Mouse (Mus musculus): Measurements from ENCODE around the gene Arsg. TPM values are rescaled to one million over a fixed set of nuclear protein-coding genes. Genes with fewer than 3 reads are reported as not detected.

Arsg gene
- polyA plus RNA-seq, 1 experiment from 2014 or later, result 6.1 TPM

DNA sequence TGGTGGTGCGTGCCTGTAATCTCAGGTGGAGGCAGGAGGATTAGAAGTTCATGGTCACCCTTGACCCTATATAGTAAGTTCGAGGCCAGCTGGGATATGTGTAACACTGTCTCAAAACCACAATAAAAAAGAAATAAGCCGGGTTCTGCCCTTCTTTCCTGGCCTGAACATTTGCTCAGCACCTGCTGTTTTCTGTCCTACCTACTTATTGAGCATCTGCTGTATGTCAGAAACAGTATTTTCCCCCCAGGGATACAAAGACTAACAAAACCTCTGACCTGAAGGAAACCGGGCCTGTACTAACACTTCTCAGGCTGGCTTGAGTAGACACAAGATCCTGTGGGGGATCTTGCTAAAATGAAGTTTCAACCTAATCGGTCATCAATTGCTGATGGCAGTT, 63.8 kb downstream of the Arsg start:
- WGBS, result 30% methylated on average over 5 of the region's 5 CpGs
- Histone ChIP-seq H3K9ac (ENCODE audit: low read depth, low read length) (no peak overlapping the region), H3K36me3 (ENCODE audit: control insufficient read depth, insufficient read depth, low read length) (no peaks in the 10 kb centered on the region), H3K4me1 (ENCODE audit: control insufficient read depth, insufficient read depth, low read length) (peaks cover 3% of the 10 kb centered on the region; the same call in 1 of the 2 replicates), H3K9me3 (ENCODE audit: control insufficient read depth, low read length) (no peaks in the 10 kb centered on the region), H3K27ac (ENCODE audit: low read depth, low read length) (no peak overlapping the region), H3K27me3 (ENCODE audit: control insufficient read depth, insufficient read depth, low read length) (no peaks in the 10 kb centered on the region), H3K4me3 (ENCODE audit: low read length) (no peak overlapping the region), H3K4me2 (replicated peaks; ENCODE audit: low read depth, low read length) (no peak overlapping the region)
- ATAC-seq (ENCODE audit: low FRiP score, low TSS enrichment), result no peak

DNA sequence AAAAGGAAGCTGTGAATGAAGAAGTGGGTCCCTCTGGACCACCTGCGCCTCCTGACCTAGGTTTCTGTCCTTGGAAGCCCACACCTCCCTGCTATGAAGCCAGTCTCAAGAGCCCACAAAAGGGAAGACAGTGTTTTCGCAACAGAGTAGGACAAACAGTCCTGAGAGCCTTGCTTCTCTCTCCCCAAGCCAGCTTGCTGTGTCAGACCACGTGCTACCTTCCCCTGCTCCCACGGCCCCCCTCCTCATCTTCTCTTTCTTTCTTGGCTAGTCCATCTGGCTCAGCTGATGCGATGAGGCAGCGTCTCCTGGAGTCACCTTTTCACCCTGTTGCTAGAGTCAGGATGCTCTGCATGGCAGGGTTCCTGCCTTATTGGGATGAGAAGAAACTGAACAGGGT, 66.1 kb downstream of the Arsg start:
- Histone ChIP-seq H3K27me3 (ENCODE audit: control insufficient read depth, insufficient read depth, low read length) (no peaks in the 10 kb centered on the region), H3K9me3 (ENCODE audit: control insufficient read depth, low read length) (no peaks in the 10 kb centered on the region), H3K27ac (ENCODE audit: low read depth, low read length) (no peak overlapping the region), H3K4me1 (ENCODE audit: control insufficient read depth, insufficient read depth, low read length) (peaks cover 3% of the 10 kb centered on the region; the same call in 1 of the 2 replicates), H3K4me3 (ENCODE audit: low read length) (no peak overlapping the region), H3K4me2 (replicated peaks; ENCODE audit: low read depth, low read length) (no peak overlapping the region), H3K36me3 (ENCODE audit: control insufficient read depth, insufficient read depth, low read length) (no peaks in the 10 kb centered on the region), H3K9ac (ENCODE audit: low read depth, low read length) (0 out of 2 replicates have a peak overlapping the region, but pooled peaks have one; percentile 13)
- 37% methylated on average over 6 of the region's 6 CpGs for WGBS
- ATAC-seq (ENCODE audit: low FRiP score, low TSS enrichment), result no peak

DNA sequence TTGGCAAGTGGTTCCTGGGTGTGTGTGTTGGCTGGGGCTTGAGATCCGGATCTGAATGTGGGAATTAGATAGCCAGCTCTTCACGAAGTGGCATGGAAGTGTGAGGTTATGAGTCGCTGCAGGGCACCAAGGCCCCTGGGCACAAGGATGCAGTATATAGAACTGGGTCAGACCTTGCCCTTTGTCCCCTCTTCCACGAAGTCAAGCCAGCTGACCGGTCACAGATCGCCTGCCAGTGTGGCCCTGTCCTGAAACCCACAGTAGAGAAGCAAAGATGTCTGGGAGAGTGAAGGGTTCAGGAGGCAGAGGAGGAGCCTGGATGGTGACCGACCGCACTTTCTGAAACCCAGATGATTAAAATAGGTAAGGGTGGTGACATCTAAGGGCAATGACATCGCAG, 70.3 kb downstream of the Arsg start:
- Histone ChIP-seq H3K27ac (ENCODE audit: low read depth, low read length) (no peak overlapping the region), H3K9me3 (ENCODE audit: control insufficient read depth, low read length) (no peaks in the 10 kb centered on the region), H3K4me3 (ENCODE audit: low read length) (no peak overlapping the region), H3K4me2 (replicated peaks; ENCODE audit: low read depth, low read length) (no peak overlapping the region), H3K9ac (ENCODE audit: low read depth, low read length) (no peak overlapping the region), H3K27me3 (ENCODE audit: control insufficient read depth, insufficient read depth, low read length) (no peaks in the 10 kb centered on the region), H3K4me1 (ENCODE audit: control insufficient read depth, insufficient read depth, low read length) (peaks cover 21% of the 10 kb centered on the region), H3K36me3 (ENCODE audit: control insufficient read depth, insufficient read depth, low read length) (no peaks in the 10 kb centered on the region)
- WGBS, result 67% methylated on average over 9 of the region's 9 CpGs
- ATAC-seq (ENCODE audit: low FRiP score, low TSS enrichment), result no peak

DNA sequence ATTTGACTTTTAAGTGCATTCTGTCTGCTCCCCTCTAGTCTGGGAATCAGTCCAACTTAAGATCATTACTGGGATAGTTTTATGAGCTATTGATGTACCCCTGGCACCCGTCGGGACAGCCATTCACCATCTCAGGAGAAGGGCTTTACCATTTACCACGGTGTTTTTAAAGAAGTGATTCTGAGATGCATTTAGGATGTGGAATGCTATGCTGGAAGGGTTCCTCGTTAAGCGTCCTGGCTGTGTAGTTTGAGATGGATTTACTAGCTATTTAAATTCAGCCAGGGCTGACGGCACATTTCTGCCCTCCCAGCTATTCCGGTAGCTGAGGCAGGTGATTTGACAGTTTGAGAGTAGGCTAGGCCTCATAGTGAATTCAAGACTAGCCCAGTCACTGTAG, 71.3 kb downstream of the Arsg start:
- ATAC-seq (ENCODE audit: low FRiP score, low TSS enrichment), result no peak
- Histone ChIP-seq H3K4me2 (replicated peaks; ENCODE audit: low read depth, low read length) (no peak overlapping the region), H3K9me3 (ENCODE audit: control insufficient read depth, low read length) (no peaks in the 10 kb centered on the region), H3K36me3 (ENCODE audit: control insufficient read depth, insufficient read depth, low read length) (no peaks in the 10 kb centered on the region), H3K27ac (ENCODE audit: low read depth, low read length) (peak overlapping the region; percentile 42; the same call in 1 of the 2 replicates), H3K4me1 (ENCODE audit: control insufficient read depth, insufficient read depth, low read length) (peaks cover 17% of the 10 kb centered on the region), H3K9ac (ENCODE audit: low read depth, low read length) (no peak overlapping the region), H3K27me3 (ENCODE audit: control insufficient read depth, insufficient read depth, low read length) (no peaks in the 10 kb centered on the region), H3K4me3 (ENCODE audit: low read length) (no peak overlapping the region)
- 37% methylated on average over 7 of the region's 7 CpGs for WGBS

DNA sequence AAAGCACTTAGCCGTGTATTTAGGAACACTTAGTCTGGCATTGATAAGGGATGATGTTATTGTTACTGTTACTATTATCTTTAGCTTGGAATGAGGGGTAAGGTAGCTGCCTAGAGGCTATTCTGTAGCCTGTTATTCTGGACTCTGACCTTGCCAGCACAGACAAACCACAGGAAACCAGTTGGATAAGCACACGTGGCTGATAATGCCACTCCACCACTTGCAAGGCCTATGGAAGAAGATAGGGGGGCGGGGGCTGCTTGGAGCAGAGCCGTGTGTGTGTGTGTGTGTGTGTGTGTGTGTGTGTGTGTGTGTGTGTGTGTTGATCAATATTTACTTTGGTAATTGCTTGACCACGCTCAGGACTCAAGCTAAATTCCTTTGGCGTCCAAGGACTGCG, 72.1 kb downstream of the Arsg start:
- H3K36me3 ChIP-seq (ENCODE audit: control insufficient read depth, insufficient read depth, low read length), result no peaks in the 10 kb centered on the region
- H3K4me3 ChIP-seq (ENCODE audit: low read length), result no peak overlapping the region
- ATAC-seq (ENCODE audit: low FRiP score, low TSS enrichment), result peak; percentile 34; the same call in 1 of the 2 replicates
- 29% methylated on average over 7 of the region's 7 CpGs for WGBS
- no peak overlapping the region for H3K9ac ChIP-seq (ENCODE audit: low read depth, low read length)
- H3K9me3 ChIP-seq (ENCODE audit: control insufficient read depth, low read length), result no peaks in the 10 kb centered on the region
- H3K27me3 ChIP-seq (ENCODE audit: control insufficient read depth, insufficient read depth, low read length), result no peaks in the 10 kb centered on the region
- peak overlapping the region; percentile 8; the same call in 1 of the 2 replicates for H3K4me2 ChIP-seq (replicated peaks; ENCODE audit: low read depth, low read length)
- H3K4me1 ChIP-seq (ENCODE audit: control insufficient read depth, insufficient read depth, low read length), result peaks cover 17% of the 10 kb centered on the region
- H3K27ac ChIP-seq (ENCODE audit: low read depth, low read length), result peak overlapping the region; percentile 42; the same call in 1 of the 2 replicates

DNA sequence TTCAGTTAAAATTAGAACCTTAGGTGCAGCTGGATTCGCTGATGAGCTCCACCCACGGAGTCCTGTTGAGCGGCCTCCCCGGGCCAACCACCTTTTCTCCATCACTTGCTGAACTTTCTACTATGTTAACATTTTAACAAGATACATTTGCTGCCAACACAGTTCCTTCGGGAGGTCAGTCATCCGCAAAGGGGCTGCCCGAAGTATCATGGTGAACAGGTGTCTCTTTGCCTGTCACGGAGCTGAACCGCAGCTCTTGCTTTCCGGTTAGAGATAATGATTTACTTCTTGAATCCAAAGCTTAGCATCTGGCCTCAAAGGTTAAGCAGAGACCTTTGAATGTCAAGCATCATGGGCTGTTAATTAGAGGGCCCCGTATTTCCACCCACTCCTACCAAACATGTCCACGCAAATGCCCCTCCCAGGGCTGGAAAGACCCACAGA, 72.5 kb downstream of the Arsg start:
- WGBS, result 18% methylated on average over 12 of the region's 12 CpGs
- no peak overlapping the region for H3K4me3 ChIP-seq (ENCODE audit: low read length)
- peaks cover 17% of the 10 kb centered on the region for H3K4me1 ChIP-seq (ENCODE audit: control insufficient read depth, insufficient read depth, low read length)
- H3K9me3 ChIP-seq (ENCODE audit: control insufficient read depth, low read length), result no peaks in the 10 kb centered on the region
- H3K27ac ChIP-seq (ENCODE audit: low read depth, low read length), result peak overlapping the region; percentile 42
- ATAC-seq (ENCODE audit: low FRiP score, low TSS enrichment), result peak; percentile 78
- no peaks in the 10 kb centered on the region for H3K36me3 ChIP-seq (ENCODE audit: control insufficient read depth, insufficient read depth, low read length)
- peak overlapping the region; percentile 8; the same call in 1 of the 2 replicates for H3K4me2 ChIP-seq (replicated peaks; ENCODE audit: low read depth, low read length)
- H3K27me3 ChIP-seq (ENCODE audit: control insufficient read depth, insufficient read depth, low read length), result no peaks in the 10 kb centered on the region
- no peak overlapping the region for H3K9ac ChIP-seq (ENCODE audit: low read depth, low read length)

DNA sequence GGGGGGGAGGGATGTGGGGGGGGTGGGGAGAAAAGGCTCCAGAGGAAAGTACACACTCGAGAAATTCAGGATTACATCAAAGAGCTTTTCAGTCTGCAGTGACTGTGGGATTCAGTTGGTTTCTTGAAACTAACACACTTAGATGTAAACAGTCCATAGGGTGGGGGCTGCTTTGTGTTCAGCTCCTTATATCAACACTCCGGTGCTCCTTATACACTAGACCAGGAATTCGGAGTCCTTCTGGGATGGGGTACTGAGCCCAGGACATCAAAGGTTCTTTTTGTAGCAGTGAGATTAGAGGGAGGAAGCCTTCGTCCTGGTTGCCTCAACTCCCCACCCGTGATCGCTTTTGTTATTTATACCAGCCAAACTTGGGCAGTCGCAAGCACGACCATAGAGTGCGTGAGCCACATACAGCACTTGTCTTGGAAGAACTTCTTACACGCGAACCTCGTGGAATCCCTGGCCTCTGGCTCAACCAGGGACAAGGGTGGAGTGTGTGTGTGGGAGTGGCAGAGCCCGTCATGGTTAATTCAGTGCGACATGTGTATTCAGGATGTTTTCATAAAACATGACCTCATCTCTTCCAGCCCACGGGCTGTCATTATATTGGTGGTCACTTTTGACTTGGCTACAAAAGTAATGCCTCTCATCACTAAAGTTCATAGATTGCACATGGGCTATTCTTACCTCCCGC, 73.3 kb downstream of the Arsg start:
- no peaks in the 10 kb centered on the region for H3K27me3 ChIP-seq (ENCODE audit: control insufficient read depth, insufficient read depth, low read length)
- no peak overlapping the region for H3K4me2 ChIP-seq (replicated peaks; ENCODE audit: low read depth, low read length)
- H3K9ac ChIP-seq (ENCODE audit: low read depth, low read length), result no peak overlapping the region
- WGBS, result 41% methylated on average over 16 of the region's 16 CpGs
- 0 out of 2 replicates have a peak, but pooled peaks have one; percentile 30 for ATAC-seq (ENCODE audit: low FRiP score, low TSS enrichment)
- no peaks in the 10 kb centered on the region for H3K36me3 ChIP-seq (ENCODE audit: control insufficient read depth, insufficient read depth, low read length)
- peaks cover 17% of the 10 kb centered on the region for H3K4me1 ChIP-seq (ENCODE audit: control insufficient read depth, insufficient read depth, low read length)
- H3K27ac ChIP-seq (ENCODE audit: low read depth, low read length), result peak overlapping the region; percentile 42
- no peaks in the 10 kb centered on the region for H3K9me3 ChIP-seq (ENCODE audit: control insufficient read depth, low read length)
- H3K4me3 ChIP-seq (ENCODE audit: low read length), result no peak overlapping the region

DNA sequence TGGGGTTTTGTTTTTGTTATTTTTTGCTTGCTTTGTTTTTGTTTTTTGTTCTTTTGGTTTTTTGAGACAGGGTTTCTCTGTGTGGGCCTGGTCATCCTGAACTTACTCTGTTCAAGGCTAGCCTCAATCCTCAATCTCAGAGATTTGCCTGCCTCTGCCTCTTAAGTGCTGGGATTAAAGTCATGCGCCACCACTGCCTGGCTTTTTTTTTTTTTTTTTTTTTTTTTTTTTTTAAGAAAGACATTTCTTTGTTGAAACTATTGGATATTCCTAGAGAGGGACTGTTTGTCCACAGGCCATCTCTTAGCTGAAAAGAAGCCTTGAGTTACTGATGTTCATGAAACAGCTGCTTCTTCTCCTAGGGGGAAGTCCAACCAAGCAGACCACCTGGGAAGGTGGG, 74.5 kb downstream of the Arsg start:
- no peaks in the 10 kb centered on the region for H3K36me3 ChIP-seq (ENCODE audit: control insufficient read depth, insufficient read depth, low read length)
- H3K27ac ChIP-seq (ENCODE audit: low read depth, low read length), result no peak overlapping the region
- ATAC-seq (ENCODE audit: low FRiP score, low TSS enrichment), result no peak
- no peaks in the 10 kb centered on the region for H3K9me3 ChIP-seq (ENCODE audit: control insufficient read depth, low read length)
- H3K4me3 ChIP-seq (ENCODE audit: low read length), result no peak overlapping the region
- peaks cover 17% of the 10 kb centered on the region for H3K4me1 ChIP-seq (ENCODE audit: control insufficient read depth, insufficient read depth, low read length)
- 100% methylated on average over 1 of the region's 1 CpGs for WGBS
- no peak overlapping the region for H3K4me2 ChIP-seq (replicated peaks; ENCODE audit: low read depth, low read length)
- H3K27me3 ChIP-seq (ENCODE audit: control insufficient read depth, insufficient read depth, low read length), result no peaks in the 10 kb centered on the region
- no peak overlapping the region for H3K9ac ChIP-seq (ENCODE audit: low read depth, low read length)

DNA sequence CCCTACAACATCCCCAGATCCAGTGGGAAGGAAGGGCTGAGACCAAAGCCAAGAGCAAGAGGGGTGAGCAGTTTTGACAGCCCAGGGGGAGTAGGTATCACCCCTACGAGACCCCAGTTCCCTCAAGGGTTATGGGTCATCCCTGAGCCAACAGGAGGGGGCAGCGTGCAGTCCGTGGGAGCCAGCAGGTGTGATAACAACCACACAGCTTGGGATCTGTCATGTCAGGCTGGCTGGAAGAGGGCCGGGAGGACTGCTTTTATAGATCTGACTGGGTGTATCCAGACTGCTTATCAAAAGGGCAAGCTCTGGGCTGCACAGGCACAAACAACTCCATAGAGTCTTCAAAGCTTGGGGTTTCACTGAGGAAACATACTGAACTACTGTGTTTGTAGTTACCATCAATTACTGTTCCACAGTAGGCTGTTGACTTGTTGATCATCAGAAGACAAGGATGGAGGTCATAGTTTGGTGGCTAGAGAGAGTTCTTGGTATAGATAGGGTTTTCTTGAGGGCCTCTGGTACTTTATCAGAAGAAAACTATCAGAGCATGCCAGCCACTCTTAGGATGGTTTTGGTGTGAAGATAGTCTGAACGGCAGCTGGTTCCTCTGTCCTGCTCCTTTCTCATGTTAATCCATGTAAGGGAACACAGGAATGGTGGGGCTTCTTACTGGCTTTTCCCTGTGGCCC, 76.6 kb downstream of the Arsg start:
- Histone ChIP-seq H3K4me2 (replicated peaks; ENCODE audit: low read depth, low read length) (no peak overlapping the region), H3K4me1 (ENCODE audit: control insufficient read depth, insufficient read depth, low read length) (peaks cover 17% of the 10 kb centered on the region), H3K27me3 (ENCODE audit: control insufficient read depth, insufficient read depth, low read length) (no peaks in the 10 kb centered on the region), H3K36me3 (ENCODE audit: control insufficient read depth, insufficient read depth, low read length) (no peaks in the 10 kb centered on the region), H3K4me3 (ENCODE audit: low read length) (no peak overlapping the region), H3K27ac (ENCODE audit: low read depth, low read length) (no peak overlapping the region; the same call in 1 of the 2 replicates), H3K9me3 (ENCODE audit: control insufficient read depth, low read length) (no peaks in the 10 kb centered on the region), H3K9ac (ENCODE audit: low read depth, low read length) (no peak overlapping the region)
- ATAC-seq (ENCODE audit: low FRiP score, low TSS enrichment), result no peak
- 41% methylated on average over 5 of the region's 5 CpGs for WGBS
